Mouse (Mus musculus): ENCODE results near the gene Madcam1. TPM values are rescaled to one million over a fixed set of nuclear protein-coding genes. Genes with fewer than 3 reads are reported as not detected.
"Not testable (repeated sequence)": the region's sequence is repeated elsewhere in the genome, so short reads cannot be mapped to it uniquely, and the experiment has no call there.

Gene Madcam1
- polyA plus RNA-seq, 1 experiment: not detected

GRCm38 (mm10) chr10:79697916-79698315 lies 33.6 kb downstream of the Madcam1 start:
- no peak for TF ChIP-seq POLR2AphosphoS2 (IDR thresholded peaks at IDR 0.05; ENCODE audit: insufficient read length, low read depth)
- TF ChIP-seq CEBPB (IDR thresholded peaks at IDR 0.05; ENCODE audit: insufficient read depth, poor library complexity, severe bottlenecking): no peak
- TF ChIP-seq MAX (IDR thresholded peaks at IDR 0.05; ENCODE audit: low read depth): no peak
- peak in 2 of 3 experiments; percentile 4 to 55 for TF ChIP-seq MYOD1 (IDR thresholded peaks at IDR 0.05; ENCODE audit: control insufficient read depth in 1 of 3, insufficient read length in 2 of 3, low read depth in 2 of 3)
- TF ChIP-seq REST (IDR thresholded peaks at IDR 0.05; ENCODE audit: insufficient read depth, insufficient read length): no peak
- TF ChIP-seq MYOG (IDR thresholded peaks at IDR 0.05; ENCODE audit: control insufficient read depth in 1 of 3, insufficient read depth in 1 of 3, insufficient read length in 2 of 3, low read depth in 2 of 3): peak in 2 of 3 experiments; percentile 8 to 52
- TF ChIP-seq POLR2A (IDR thresholded peaks at IDR 0.05; ENCODE audit: insufficient read length, low read depth): no peak
- Histone ChIP-seq H3K79me2 (ENCODE audit: control insufficient read depth, insufficient read depth) (no peaks in the 10 kb centered on the region), H3K36me3 (ENCODE audit: control insufficient read depth, insufficient read depth) (no peaks in the 10 kb centered on the region), H3K27me3 (ENCODE audit: control insufficient read depth, insufficient read depth, insufficient read length) (no peaks in the 10 kb centered on the region), H3ac (ENCODE audit: control insufficient read depth, insufficient read length) (no peak overlapping the region), H3K4me2 (ENCODE audit: low read depth) (no peak overlapping the region), H3K4me3 (no peak overlapping the region)

GRCm38 (mm10) chr10:79698459-79698858 lies 34.1 kb downstream of the Madcam1 start:
- H3K36me3 ChIP-seq (ENCODE audit: control insufficient read depth, insufficient read depth): no peaks in the 10 kb centered on the region
- no peak for TF ChIP-seq MYOD1 (IDR thresholded peaks at IDR 0.05; ENCODE audit: control insufficient read depth in 1 of 3, insufficient read length in 2 of 3, low read depth in 2 of 3)
- TF ChIP-seq USF1 (IDR thresholded peaks at IDR 0.05; ENCODE audit: low read depth): no peak
- TF ChIP-seq SRF (IDR thresholded peaks at IDR 0.05; ENCODE audit: control insufficient read depth, insufficient read length, low read depth): no peak
- TF ChIP-seq POLR2A (IDR thresholded peaks at IDR 0.05; ENCODE audit: insufficient read length, low read depth): no peak
- TF ChIP-seq E2F4 (IDR thresholded peaks at IDR 0.05; ENCODE audit: insufficient read depth): no peak
- TF ChIP-seq MAX (IDR thresholded peaks at IDR 0.05; ENCODE audit: low read depth): no peak
- no peak for TF ChIP-seq CEBPB (IDR thresholded peaks at IDR 0.05; ENCODE audit: insufficient read depth, poor library complexity, severe bottlenecking)
- TF ChIP-seq TCF3 (IDR thresholded peaks at IDR 0.05; ENCODE audit: insufficient read length, low read depth): no peak
- TF ChIP-seq TCF12 (IDR thresholded peaks at IDR 0.05; ENCODE audit: insufficient read depth, poor library complexity, severe bottlenecking): no peak
- no peak for TF ChIP-seq REST (IDR thresholded peaks at IDR 0.05; ENCODE audit: insufficient read depth, insufficient read length)
- no peak for TF ChIP-seq POLR2AphosphoS2 (IDR thresholded peaks at IDR 0.05; ENCODE audit: insufficient read length, low read depth)
- no peak for TF ChIP-seq MYOG (IDR thresholded peaks at IDR 0.05; ENCODE audit: control insufficient read depth in 1 of 3, insufficient read depth in 1 of 3, insufficient read length in 2 of 3, low read depth in 2 of 3)

GRCm38 (mm10) chr10:79700676-79701075 lies 36.3 kb downstream of the Madcam1 start:
- no peak overlapping the region for H3K4me3 ChIP-seq
- H3K36me3 ChIP-seq (ENCODE audit: control insufficient read depth, insufficient read depth): no peaks in the 10 kb centered on the region
- H3ac ChIP-seq (ENCODE audit: control insufficient read depth, insufficient read length): no peak overlapping the region
- H3K79me2 ChIP-seq (ENCODE audit: control insufficient read depth, insufficient read depth): peaks cover 13% of the 10 kb centered on the region
- H3K4me2 ChIP-seq (ENCODE audit: low read depth): peak overlapping the region; percentile 50
- TF ChIP-seq POLR2A (IDR thresholded peaks at IDR 0.05; ENCODE audit: insufficient read length, low read depth): no peak
- no peak for TF ChIP-seq SRF (IDR thresholded peaks at IDR 0.05; ENCODE audit: control insufficient read depth, insufficient read length, low read depth)
- no peaks in the 10 kb centered on the region for H3K27me3 ChIP-seq (ENCODE audit: control insufficient read depth, insufficient read depth, insufficient read length)

More at GRCm38 (mm10) chr10:79698459-79698858, 34.1 kb downstream of the Madcam1 start:
- Histone ChIP-seq H3K4me2 (ENCODE audit: low read depth) (no peak overlapping the region), H3K27me3 (ENCODE audit: control insufficient read depth, insufficient read depth, insufficient read length) (no peaks in the 10 kb centered on the region), H3ac (ENCODE audit: control insufficient read depth, insufficient read length) (no peak overlapping the region), H3K79me2 (ENCODE audit: control insufficient read depth, insufficient read depth) (no peaks in the 10 kb centered on the region), H3K4me3 (no peak overlapping the region)

GRCm38 (mm10) chr10:79701443-79702129 lies 37.2 kb downstream of the Madcam1 start:
- TF ChIP-seq E2F4 (IDR thresholded peaks at IDR 0.05; ENCODE audit: insufficient read depth) (no peak), TCF3 (IDR thresholded peaks at IDR 0.05; ENCODE audit: insufficient read length, low read depth) (no peak), TCF12 (IDR thresholded peaks at IDR 0.05; ENCODE audit: insufficient read depth, poor library complexity, severe bottlenecking) (no peak), MAX (IDR thresholded peaks at IDR 0.05; ENCODE audit: low read depth) (no peak), POLR2AphosphoS2 (IDR thresholded peaks at IDR 0.05; ENCODE audit: insufficient read length, low read depth) (no peak), POLR2A (IDR thresholded peaks at IDR 0.05; ENCODE audit: insufficient read length, low read depth) (no peak), USF1 (IDR thresholded peaks at IDR 0.05; ENCODE audit: low read depth) (no peak)
- Histone ChIP-seq H3K4me3 (no peak overlapping the region), H3K4me2 (ENCODE audit: low read depth) (peak overlapping the region; percentile 50)

DNA sequence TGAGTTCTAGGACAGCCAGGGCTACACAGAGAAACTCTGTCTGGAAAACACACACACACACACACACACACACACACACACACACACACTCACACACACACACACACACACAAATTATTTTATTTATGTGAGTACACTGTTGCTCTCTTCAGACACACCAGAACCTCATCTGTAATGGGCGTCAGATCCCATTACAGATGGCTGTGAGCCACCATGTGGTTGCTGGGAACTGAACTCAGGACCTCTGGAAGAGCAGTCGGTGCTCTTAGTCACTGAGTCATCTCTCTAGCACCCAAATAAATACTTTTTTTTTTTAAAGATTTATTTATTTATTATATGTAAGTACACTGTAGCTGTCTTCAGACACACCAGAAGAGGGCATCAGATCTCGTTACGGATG lies 38.6 kb downstream of the Madcam1 start:
- H3ac ChIP-seq (ENCODE audit: control insufficient read depth, insufficient read length); H3K4me2 ChIP-seq (ENCODE audit: low read depth): not testable (repeated sequence)

More at GRCm38 (mm10) chr10:79701443-79702129, 37.2 kb downstream of the Madcam1 start:
- no peaks in the 10 kb centered on the region for H3K36me3 ChIP-seq (ENCODE audit: control insufficient read depth, insufficient read depth)
- peaks cover 23% of the 10 kb centered on the region for H3K79me2 ChIP-seq (ENCODE audit: control insufficient read depth, insufficient read depth)
- no peak overlapping the region for H3ac ChIP-seq (ENCODE audit: control insufficient read depth, insufficient read length)
- H3K27me3 ChIP-seq (ENCODE audit: control insufficient read depth, insufficient read depth, insufficient read length): no peaks in the 10 kb centered on the region

More for the DNA sequence above, 38.6 kb downstream of the Madcam1 start:
- not testable (repeated sequence) for H3K27me3 ChIP-seq (ENCODE audit: control insufficient read depth, insufficient read depth, insufficient read length); H3K4me3 ChIP-seq; H3K36me3 ChIP-seq (ENCODE audit: control insufficient read depth, insufficient read depth)
- peaks cover 36% of the 10 kb centered on the region for H3K79me2 ChIP-seq (ENCODE audit: control insufficient read depth, insufficient read depth)

Data from myocyte (in vitro differentiated cells).